Mouse (Mus musculus) G1E (cell line): ENCODE data around the gene Aqr.

Source experiments
- CTCF ChIP-seq: IDR thresholded peaks from 2 replicates; pipeline ENCODE4 v1.5.1; 2012; ENCODE audit warnings: low read depth, low read length, inconsistent platforms, mixed read lengths
- POLR2AphosphoS5 ChIP-seq: IDR thresholded peaks from 2 replicates; pipeline ENCODE4 v1.6.1; 2012; ENCODE audit warnings: low read depth, low read length, inconsistent platforms; ENCODE audit not compliant: insufficient replicate concordance

DNA sequence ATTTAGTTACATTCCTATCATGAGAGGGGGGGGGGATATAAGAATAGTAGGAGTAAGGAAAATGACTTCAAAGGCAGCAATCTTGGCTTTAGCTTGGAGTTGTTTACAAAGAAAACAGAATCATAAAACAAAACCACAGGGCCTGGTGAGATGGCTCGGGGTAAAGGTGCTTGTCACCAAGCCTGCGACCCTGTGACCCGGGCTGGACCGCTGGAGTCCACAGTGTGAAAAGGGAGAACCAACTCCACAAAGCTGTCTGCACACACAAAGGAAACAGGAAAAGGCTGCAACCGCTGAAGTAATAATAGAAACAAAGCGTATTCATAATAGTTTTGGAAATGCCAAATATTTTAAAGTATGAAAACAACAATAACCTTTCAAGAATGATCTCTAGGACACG, 67.4 kb downstream of the Aqr start:
- TF ChIP-seq CTCF (no peak), POLR2AphosphoS5 (no peak)
